Mouse (Mus musculus) intestine, postnatal 0 days (tissue): ENCODE data around the gene Hp. TPM values are rescaled to one million over a fixed set of nuclear protein-coding genes. Genes with fewer than 3 reads are reported as not detected.

Experiments used
- ATAC-seq: fragments of 200-750 bp; cut with Nextera tagmentation; 2 replicates; pipeline ENCODE4 v1.8.0; 2017; ENCODE audit warnings: mild to moderate bottlenecking, moderate TSS enrichment, moderate library complexity
- H3K27ac ChIP-seq: fragments of 300-500 bp; sonication (generic); 2 replicates; pipeline ENCODE4 v1.5.1; 2014; ENCODE audit warnings: mild to moderate bottlenecking, low read depth, low read length, moderate library complexity
- H3K27me3 ChIP-seq: fragments of 300-500 bp; sonication (generic); replicated peaks from 2 replicates; pipeline ENCODE4 v1.6.1; 2014; ENCODE audit warnings: low read length, mixed read lengths; ENCODE audit not compliant: control insufficient read depth, insufficient read depth
- H3K36me3 ChIP-seq: fragments of 300-500 bp; sonication (generic); 2 replicates; pipeline ENCODE4 v1.6.1; 2014; ENCODE audit warnings: mild to moderate bottlenecking, moderate library complexity; ENCODE audit not compliant: control insufficient read depth, insufficient read depth
- H3K4me1 ChIP-seq: fragments of 300-500 bp; sonication (generic); replicated peaks from 2 replicates; pipeline ENCODE4 v1.6.1; 2014; ENCODE audit warnings: antibody characterized with exemption, low read length, mixed read lengths; ENCODE audit not compliant: control insufficient read depth, insufficient read depth
- H3K4me2 ChIP-seq: fragments of 300-500 bp; sonication (generic); replicated peaks from 2 replicates; pipeline ENCODE4 v1.6.1; 2014; ENCODE audit warnings: low read depth, mild to moderate bottlenecking, moderate library complexity
- H3K4me3 ChIP-seq: fragments of 300-500 bp; sonication (generic); 2 replicates; pipeline ENCODE4 v1.5.1; 2014; ENCODE audit warnings: low read depth, low read length
- H3K9ac ChIP-seq: fragments of 300-500 bp; sonication (generic); 2 replicates; pipeline ENCODE4 v1.6.1; 2014; ENCODE audit warnings: mild to moderate bottlenecking, low read depth, low read length
- H3K9me3 ChIP-seq: fragments of 300-500 bp; sonication (generic); 2 replicates; pipeline ENCODE4 v1.6.1; 2016; ENCODE audit warnings: mixed run types; ENCODE audit not compliant: control insufficient read depth
- CTCF ChIP-seq: sonication (generic); IDR thresholded peaks from 2 replicates; pipeline ENCODE4 v1.5.1; 2016; ENCODE audit warnings: low read depth, mild to moderate bottlenecking, control low read depth, antibody characterized with exemption, moderate library complexity
- WGBS: fragments of 180-500 bp; shearing (Covaris S2); extraction: QIAGEN DNeasy Blood & Tissue Kit; methylation state at CpG from one replicate; pipeline ENCODE4 v1.1.7; 2014; 5-methylcytosine and 5-hydroxymethylcytosine counted together
- polyA plus RNA-seq: library from polyadenylated mRNA; unstranded; fragments of >200 nt; fragmentation: Nextera tagmentation; extraction: Ambion mirVana; gene quantifications from 2 replicates; pipeline ENCODE4 v1.2.1, GENCODE M21; 2015

Hp gene
- 0.47 and 0.50 TPM in 2 replicates for polyA plus RNA-seq

- Histone ChIP-seq H3K4me2 (no peak within 1 kb of the TSS), H3K27me3 (no peaks in the 10 kb centered on the region), H3K36me3 (no peaks in the 10 kb centered on the region), H3K9ac (no peak within 1 kb of the TSS), H3K27ac (no peak within 1 kb of the TSS), H3K4me3 (no peak within 1 kb of the TSS), H3K9me3 (no peaks in the 10 kb centered on the region), H3K4me1 (no peaks in the 10 kb centered on the region)
- no peak for ATAC-seq
- WGBS, result 57% methylated on average over 8 of the region's 8 CpGs
- no peak for TF ChIP-seq CTCF
Observed at GRCm38 (mm10) chr8:109578900-109579301, at the start of gene Hp. Gene Hp, minus strand, starts transcription at chr8:109579172.

GRCm38 (mm10) chr8:109628638-109629037, 49.7 kb upstream of the Hp start:
- WGBS, result 56% methylated on average over 6 of the region's 6 CpGs
- no peak overlapping the region for H3K4me3 ChIP-seq

GRCm38 (mm10) chr8:109615569-109615968, 36.6 kb upstream of the Hp start:
- WGBS, result 86% methylated on average over 3 of the region's 3 CpGs
- H3K36me3 ChIP-seq, result no peaks in the 10 kb centered on the region
- H3K27me3 ChIP-seq, result 0 out of 2 replicates have a peak, but pooled peaks cover 3% of the 10 kb centered on the region
- H3K27ac ChIP-seq, result no peak overlapping the region
- no peak for TF ChIP-seq CTCF
- H3K4me3 ChIP-seq, result no peak overlapping the region
- H3K9me3 ChIP-seq, result no peaks in the 10 kb centered on the region
- H3K9ac ChIP-seq, result no peak overlapping the region
- no peaks in the 10 kb centered on the region for H3K4me1 ChIP-seq
- no peak overlapping the region for H3K4me2 ChIP-seq
- ATAC-seq, result no peak

More at GRCm38 (mm10) chr8:109628638-109629037, 49.7 kb upstream of the Hp start:
- Histone ChIP-seq H3K36me3 (no peaks in the 10 kb centered on the region), H3K27me3 (no peaks in the 10 kb centered on the region), H3K27ac (no peak overlapping the region), H3K4me1 (no peaks in the 10 kb centered on the region), H3K4me2 (no peak overlapping the region), H3K9ac (no peak overlapping the region), H3K9me3 (no peaks in the 10 kb centered on the region)
- no peak for TF ChIP-seq CTCF
- no peak for ATAC-seq

GRCm38 (mm10) chr8:109614243-109615210, 35.6 kb upstream of the Hp start, which contains the start of gene Pkd1l3:
Gene Pkd1l3, plus strand, starts transcription at chr8:109614517.
- no peak for ATAC-seq
- peak; percentile 33 for TF ChIP-seq CTCF
- H3K36me3 ChIP-seq, result no peaks in the 10 kb centered on the region
- H3K27me3 ChIP-seq, result 0 out of 2 replicates have a peak, but pooled peaks cover 3% of the 10 kb centered on the region
- no peak within 1 kb of the TSS for H3K27ac ChIP-seq
- H3K4me2 ChIP-seq, result peak within 1 kb of the TSS; percentile 35; the same call in 1 of the 2 replicates
- WGBS, result 50% methylated on average over 27 of the region's 27 CpGs
- no peak within 1 kb of the TSS for H3K4me3 ChIP-seq
- H3K9me3 ChIP-seq, result no peaks in the 10 kb centered on the region
- no peak within 1 kb of the TSS for H3K9ac ChIP-seq
- no peaks in the 10 kb centered on the region for H3K4me1 ChIP-seq

- H3K27me3 ChIP-seq, result 0 out of 2 replicates have a peak, but pooled peaks cover 3% of the 10 kb centered on the region
- no peak for ATAC-seq
- H3K9ac ChIP-seq, result peak overlapping the region; percentile 73
- H3K4me1 ChIP-seq, result peaks cover 3% of the 10 kb centered on the region; the same call in 1 of the 2 replicates
- peak overlapping the region; percentile 97 for H3K27ac ChIP-seq
- no peaks in the 10 kb centered on the region for H3K9me3 ChIP-seq
- H3K36me3 ChIP-seq, result peaks cover 5% of the 10 kb centered on the region; the same call in 1 of the 2 replicates
- H3K4me3 ChIP-seq, result peak overlapping the region; percentile 65
- TF ChIP-seq CTCF, result no peak
- H3K4me2 ChIP-seq, result peak overlapping the region; percentile 89
- WGBS, result 7% methylated on average over 5 of the region's 5 CpGs
Observed at GRCm38 (mm10) chr8:109609153-109609502, 30.2 kb upstream of the Hp start.
